Mouse (Mus musculus) limb, embryonic 13.5 days (tissue): ENCODE measurements around the gene Ggt5. TPM values are rescaled to one million over a fixed set of nuclear protein-coding genes. Genes with fewer than 3 reads are reported as not detected.
A peak's percentile ranks its signal among the peaks of the same experiment; 100 is the strongest.

Experiments
- ATAC-seq: fragments of 200-750 bp; cut with Nextera tagmentation; 2 replicates; pipeline ENCODE4 v1.8.0; 2017; ENCODE audit warnings: low read depth, moderate number of reproducible peaks, moderate TSS enrichment; ENCODE audit not compliant: low FRiP score
- H3K27ac ChIP-seq: fragments of 300-500 bp; sonication (generic); 2 replicates; pipeline ENCODE4 v1.5.1; 2015; ENCODE audit warnings: inconsistent platforms, mild to moderate bottlenecking, moderate library complexity
- H3K27me3 ChIP-seq: fragments of 300-500 bp; sonication (generic); 2 replicates; pipeline ENCODE4 v1.6.1; 2015; ENCODE audit warnings: mild to moderate bottlenecking, inconsistent platforms
- H3K36me3 ChIP-seq: fragments of 300-500 bp; sonication (generic); 2 replicates; pipeline ENCODE4 v1.6.1; 2015; ENCODE audit warnings: inconsistent platforms, mild to moderate bottlenecking, moderate library complexity
- H3K4me1 ChIP-seq: fragments of 300-500 bp; sonication (generic); 2 replicates; pipeline ENCODE4 v1.6.1; 2015; ENCODE audit warnings: inconsistent platforms
- H3K4me2 ChIP-seq: fragments of 300-500 bp; sonication (generic); replicated peaks from 2 replicates; pipeline ENCODE4 v1.6.1; 2015; ENCODE audit warnings: inconsistent platforms, mild to moderate bottlenecking, moderate library complexity
- H3K4me3 ChIP-seq: fragments of 300-500 bp; sonication (generic); 2 replicates; pipeline ENCODE4 v1.5.1; 2015; ENCODE audit warnings: moderate library complexity, mild to moderate bottlenecking, inconsistent platforms
- H3K9ac ChIP-seq: fragments of 300-500 bp; sonication (generic); 2 replicates; pipeline ENCODE4 v1.6.1; 2015; ENCODE audit warnings: mild to moderate bottlenecking, inconsistent platforms
- H3K9me3 ChIP-seq: fragments of 300-500 bp; sonication (generic); 2 replicates; pipeline ENCODE4 v1.6.1; 2016; ENCODE audit warnings: inconsistent platforms
- WGBS: fragments of 180-500 bp; shearing (Covaris S2); methylation state at CpG from one replicate; pipeline ENCODE4 v1.1.7; 2015; 5-methylcytosine and 5-hydroxymethylcytosine counted together
- polyA plus RNA-seq: library from polyadenylated mRNA; unstranded; fragments of >200 nt; fragmentation: Nextera tagmentation; extraction: Ambion mirVana; gene quantifications from 2 replicates; pipeline ENCODE4 v1.2.1, GENCODE M21; 2015

Gene Ggt5
- polyA plus RNA-seq, 1 experiment from 2014 or later, result 1.7 TPM

GRCm38 (mm10) chr10:75664673-75665270, 75.6 kb downstream of the Ggt5 start:
- Histone ChIP-seq H3K36me3 (peaks cover 36% of the 10 kb centered on the region), H3K4me3 (no peak overlapping the region), H3K4me2 (no peak overlapping the region), H3K4me1 (peaks cover 19% of the 10 kb centered on the region; the same call in 1 of the 2 replicates), H3K9me3 (no peaks in the 10 kb centered on the region), H3K9ac (no peak overlapping the region), H3K27ac (no peak overlapping the region), H3K27me3 (peaks cover 17% of the 10 kb centered on the region)
- WGBS, result 86% methylated on average over 6 of the region's 6 CpGs
- ATAC-seq, result no peak

- 44% methylated on average over 4 of the region's 4 CpGs for WGBS
- Histone ChIP-seq H3K27ac (no peak overlapping the region), H3K4me2 (peak overlapping the region; percentile 97), H3K9ac (peak overlapping the region; percentile 81), H3K4me3 (peak overlapping the region; percentile 69), H3K27me3 (peaks cover 17% of the 10 kb centered on the region), H3K36me3 (peaks cover 37% of the 10 kb centered on the region), H3K4me1 (peaks cover 19% of the 10 kb centered on the region; the same call in 1 of the 2 replicates), H3K9me3 (no peaks in the 10 kb centered on the region)
- ATAC-seq, result no peak
These were observed 77.4 kb downstream of the Ggt5 start for GRCm38 (mm10) chr10:75666451-75667030.

Other genes starting within 250 kb of the Ggt5 start
- 0.57 and 0.67 TPM in 2 replicates for gene Upb1, start 188.2 kb upstream of the Ggt5 start, polyA plus RNA-seq
- 192 and 209 TPM in 2 replicates for gene Snrpd3, start 71.8 kb upstream of the Ggt5 start, polyA plus RNA-seq
- gene Gucd1, start 71.4 kb upstream of the Ggt5 start, polyA plus RNA-seq, result 29.2 and 30.2 TPM in 2 replicates
- gene Lrrc75b, start 29.0 kb upstream of the Ggt5 start, polyA plus RNA-seq, result 1.5 and 1.7 TPM in 2 replicates
- 0.57 and 0.75 TPM in 2 replicates for gene Ggt1, start 27.7 kb upstream of the Ggt5 start, polyA plus RNA-seq
- 3.1 TPM in 2 replicates for gene Susd2, start 54.7 kb downstream of the Ggt5 start, polyA plus RNA-seq
- gene Cabin1, start 175.0 kb downstream of the Ggt5 start, polyA plus RNA-seq, result 30.9 and 32.5 TPM in 2 replicates
- gene Ddt, start 184.1 kb downstream of the Ggt5 start, polyA plus RNA-seq, result 92.4 and 95.9 TPM in 2 replicates
- gene Gm20441, start 191.6 kb downstream of the Ggt5 start, polyA plus RNA-seq, result 0.86 TPM in 1 of 2 replicates, not detected in the other
- gene Gstt3, start 192.1 kb downstream of the Ggt5 start, polyA plus RNA-seq, result 19.6 and 21.5 TPM in 2 replicates
- 14.9 and 16.3 TPM in 2 replicates for gene Gstt1, start 209.2 kb downstream of the Ggt5 start, polyA plus RNA-seq
- not detected in 2 replicates for gene Gstt4, start 233.2 kb downstream of the Ggt5 start, polyA plus RNA-seq
- 12.7 and 13.8 TPM in 2 replicates for gene Gstt2, start 248.1 kb downstream of the Ggt5 start, polyA plus RNA-seq